In the genomic region with DNA sequence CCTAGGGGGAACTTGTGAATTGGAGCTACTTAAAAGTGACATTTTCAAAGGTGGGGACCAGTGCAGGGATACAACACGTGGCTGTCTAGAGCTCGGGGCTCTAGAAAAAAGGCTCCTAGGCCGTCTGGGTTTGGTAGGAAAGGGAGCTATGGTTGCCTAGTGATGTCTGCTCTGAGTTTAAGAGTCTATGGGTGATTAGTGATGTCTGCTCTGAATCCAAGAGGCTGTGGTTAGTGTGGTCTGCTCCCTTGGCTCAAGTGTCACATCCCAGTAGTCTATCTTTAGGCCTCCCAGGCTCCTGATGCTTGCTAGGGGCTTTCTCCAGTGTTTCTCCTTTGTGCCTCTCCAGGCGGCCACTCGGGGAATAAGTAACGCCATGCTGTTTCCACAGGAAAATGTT, we compare ENCODE assay signal across 13 mouse cellular contexts. TPM values are rescaled to one million over a fixed set of nuclear protein-coding genes. Genes with fewer than 3 reads are reported as not detected.
DNase-seq lines count a peak whose midpoint lies in the region; ATAC-seq and TF ChIP-seq lines count a peak whose summit lies in the region.
"Had no signal": no experiment of that assay in that cellular context is flagged by ENCODE, and none has a peak within 500 bp of the region (broad histone marks: within the 10 kb centered on the region; RNA-seq: fewer than 3 reads in every experiment).

No protein-coding gene starts in this region.

- DNase-seq in forebrain, embryonic 11.5 days (ENCODE audit: low spot score): no peak
- no peak for DNase-seq in layer of hippocampus, adult 2 months (ENCODE audit: low spot score in 2 of 2)
- DNase-seq in layer of hippocampus, postnatal 10 days (ENCODE audit: low spot score in 2 of 2): no peak
- DNase-seq in MN1 (ENCODE audit: low spot score): peak; percentile 55
- DNase-seq in left cerebral cortex, postnatal 36 days (ENCODE audit: low spot score in 2 of 2): no peak
- no peak for DNase-seq in spleen, adult 12 weeks (ENCODE audit: low spot score)
- DNase-seq: heart, postnatal 36 days; lung, adult 2 months; spleen, adult 18-20 months; thymus, adult 18-20 months had no signal

- no peak for ATAC-seq in forebrain, embryonic 13.5 days
- no peak for ATAC-seq in forebrain, embryonic 11.5 days (replicated peaks; ENCODE audit: low FRiP score)
- no peak for ATAC-seq in hindbrain, embryonic 12.5 days (ENCODE audit: low FRiP score)

- no peaks in the 10 kb centered on the region for H3K9me3 ChIP-seq in forebrain, embryonic 13.5 days (replicated peaks)
- H3K9me3 ChIP-seq in forebrain, embryonic 11.5 days (ENCODE audit: control insufficient read depth, low read length): no peaks in the 10 kb centered on the region
- no peaks in the 10 kb centered on the region for H3K9me3 ChIP-seq in hindbrain, embryonic 12.5 days (replicated peaks)
- H3K9me3 ChIP-seq: G1E had no signal

- peak overlapping the region; percentile 35; the same call in 1 of the 2 replicates for H3K27ac ChIP-seq in forebrain, embryonic 13.5 days
- H3K27ac ChIP-seq in forebrain, embryonic 11.5 days (ENCODE audit: low read depth, low read length): no peak overlapping the region
- H3K27ac ChIP-seq in layer of hippocampus, adult 2 months: peak overlapping the region; percentile 67
- 0 out of 2 replicates have a peak overlapping the region, but pooled peaks have one; percentile 55 for H3K27ac ChIP-seq in hindbrain, embryonic 12.5 days

- intact Hi-C loops in left cerebral cortex, postnatal 36 days (cut with DNase I): no loop called here

- no peaks in the 10 kb centered on the region for H3K27me3 ChIP-seq in forebrain, embryonic 13.5 days
- H3K27me3 ChIP-seq in forebrain, embryonic 11.5 days (ENCODE audit: control insufficient read depth, insufficient read depth, low read length): no peaks in the 10 kb centered on the region
- H3K27me3 ChIP-seq in hindbrain, embryonic 12.5 days: no peaks in the 10 kb centered on the region

- no peak overlapping the region for H3K4me2 ChIP-seq in forebrain, embryonic 13.5 days
- no peak overlapping the region for H3K4me2 ChIP-seq in forebrain, embryonic 11.5 days (ENCODE audit: low read depth, low read length, severe bottlenecking)
- H3K4me2 ChIP-seq in hindbrain, embryonic 12.5 days (replicated peaks): no peak overlapping the region

- no peak overlapping the region for H3K4me3 ChIP-seq in forebrain, embryonic 13.5 days
- H3K4me3 ChIP-seq in forebrain, embryonic 11.5 days (ENCODE audit: low read depth, low read length): no peak overlapping the region
- no peak overlapping the region for H3K4me3 ChIP-seq in layer of hippocampus, adult 2 months
- no peak overlapping the region for H3K4me3 ChIP-seq in hindbrain, embryonic 12.5 days

- H3K36me3 ChIP-seq in forebrain, embryonic 13.5 days (ENCODE audit: poor library complexity, severe bottlenecking): no peaks in the 10 kb centered on the region
- no peaks in the 10 kb centered on the region for H3K36me3 ChIP-seq in forebrain, embryonic 11.5 days (ENCODE audit: control insufficient read depth, insufficient read depth, low read length)
- no peaks in the 10 kb centered on the region for H3K36me3 ChIP-seq in hindbrain, embryonic 12.5 days
- H3K36me3 ChIP-seq: G1E had no signal

- H3K9ac ChIP-seq in forebrain, embryonic 13.5 days: no peak overlapping the region
- H3K9ac ChIP-seq in forebrain, embryonic 11.5 days (ENCODE audit: low read length): no peak overlapping the region
- no peak overlapping the region for H3K9ac ChIP-seq in hindbrain, embryonic 12.5 days

- 68% methylated on average over 6 of the region's 6 CpGs for WGBS in forebrain, embryonic 13.5 days
- WGBS in forebrain, embryonic 11.5 days: 75% methylated on average over 6 of the region's 6 CpGs
- WGBS in hindbrain, embryonic 12.5 days: 76% methylated on average over 6 of the region's 6 CpGs

- peaks cover 17% of the 10 kb centered on the region for H3K4me1 ChIP-seq in forebrain, embryonic 13.5 days
- H3K4me1 ChIP-seq in forebrain, embryonic 11.5 days (replicated peaks; ENCODE audit: control insufficient read depth, insufficient read depth, low read length): 0 out of 2 replicates have a peak, but pooled peaks cover 2% of the 10 kb centered on the region
- H3K4me1 ChIP-seq in hindbrain, embryonic 12.5 days: peaks cover 12% of the 10 kb centered on the region; the same call in 1 of the 2 replicates

- no peak for TF ChIP-seq CTCF in layer of hippocampus, adult 2 months (conservative IDR thresholded peaks at IDR 0.05)

RNA-seq across cellular contexts. Expression of a gene that starts 29.4 kb away (rescaled TPM):
- 9.0 and 11.2 TPM in 2 replicates for polyA plus RNA-seq in forebrain, embryonic 13.5 days (2015; fragmentation: Nextera tagmentation; extraction: Ambion mirVana)
- 4.1 and 4.4 TPM in 2 replicates for polyA plus RNA-seq in forebrain, embryonic 11.5 days (2014; fragmentation: Nextera tagmentation; extraction: Ambion mirVana)
- 100 to 1,000 TPM; 178 to 182 TPM for total RNA-seq in layer of hippocampus, adult 2 months (2021)
- total RNA-seq in layer of hippocampus, postnatal 10 days (2021): 100 to 1,000 TPM; 120 to 129 TPM
- 6.5 and 9.7 TPM in 2 replicates for polyA plus RNA-seq in hindbrain, embryonic 12.5 days (2016; fragmentation: Nextera tagmentation; extraction: Ambion mirVana)
- 100 to 1,000 TPM; 193 to 231 TPM for total RNA-seq in left cerebral cortex, postnatal 36 days (2021)
